Mouse (Mus musculus) megakaryocyte, adult 5-6 weeks (primary cell): ENCODE data around the gene Cdc14b. TPM values are rescaled to one million over a fixed set of nuclear protein-coding genes. Genes with fewer than 3 reads are reported as not detected.
A peak's percentile ranks its signal among the peaks of the same experiment; 100 is the strongest.

Experiments used
- ATAC-seq: 2 replicates; pipeline ENCODE4 v1.8.0; 2016; ENCODE audit warnings: mild to moderate bottlenecking, inconsistent platforms; ENCODE audit not compliant: poor library complexity, severe bottlenecking
- total RNA-seq, 2 experiments: library from RNA; stranded (forward) in 1 of 2; stranded (reverse) in 1 of 2; fragments of 153-499, 151-499 nt in 1 of 2; fragments of 221-1000, 200-1000 nt in 1 of 2; gene quantifications; 2 replicates each; pipeline versions ENCODE4 v1.2.3 to v1.2.4; 2015 to 2017

Gene Cdc14b
- total RNA-seq, 2 experiments from 2014 or later, result 5.0 to 5.1 TPM

- ATAC-seq, result no peak
Measured at GRCm38 (mm10) chr13:64178746-64179652, 96.1 kb downstream of the Cdc14b start.

GRCm38 (mm10) chr13:64178000-64178399 lies 97.1 kb downstream of the Cdc14b start:
- no peak for ATAC-seq

GRCm38 (mm10) chr13:64169746-64170145 lies 105.3 kb downstream of the Cdc14b start:
- no peak for ATAC-seq

GRCm38 (mm10) chr13:64163147-64163715 lies 111.9 kb downstream of the Cdc14b start:
- no peak for ATAC-seq

GRCm38 (mm10) chr13:64162626-64163025 lies 112.5 kb downstream of the Cdc14b start:
- ATAC-seq, result no peak

GRCm38 (mm10) chr13:64161916-64162611 lies 113.0 kb downstream of the Cdc14b start:
- peak; percentile 33 for ATAC-seq

- peak; percentile 99 for ATAC-seq
Measured at GRCm38 (mm10) chr13:64161548-64161915, 113.6 kb downstream of the Cdc14b start, which contains the start of gene Habp4. Habp4 (plus strand) TSS chr13:64161824.

- ATAC-seq, result no peak
Measured at GRCm38 (mm10) chr13:64156966-64157365, 118.1 kb downstream of the Cdc14b start.

GRCm38 (mm10) chr13:64155171-64155571 lies 119.9 kb downstream of the Cdc14b start:
- no peak for ATAC-seq

GRCm38 (mm10) chr13:64154651-64155050 lies 120.4 kb downstream of the Cdc14b start:
- ATAC-seq, result no peak

- ATAC-seq, result 0 out of 2 replicates have a peak, but pooled peaks have one; percentile 4
Measured at GRCm38 (mm10) chr13:64153751-64154267, 121.3 kb downstream of the Cdc14b start.

- peak; percentile 84 for ATAC-seq
Measured at GRCm38 (mm10) chr13:64153083-64153682, 121.9 kb downstream of the Cdc14b start, which contains the start of gene Zfp367. Zfp367 (minus strand) TSS chr13:64153202.

- no peak for ATAC-seq
Measured at GRCm38 (mm10) chr13:64152671-64153082, 122.4 kb downstream of the Cdc14b start.

GRCm38 (mm10) chr13:64152241-64152669 lies 122.8 kb downstream of the Cdc14b start:
- ATAC-seq, result peak; percentile 57

GRCm38 (mm10) chr13:64150121-64150520 lies 125.0 kb downstream of the Cdc14b start:
- no peak for ATAC-seq

Other genes with a start within 250 kb of the Cdc14b start
- gene Hsd17b3, start 186.1 kb downstream of the Cdc14b start, total RNA-seq (2015), result not detected in 2 replicates
- gene Hsd17b3, start 186.1 kb downstream of the Cdc14b start, total RNA-seq (2017), result not detected in 2 replicates
- 11.2 and 16.0 TPM in 2 replicates for gene Slc35d2, start 145.9 kb downstream of the Cdc14b start, total RNA-seq (2015)
- gene Slc35d2, start 145.9 kb downstream of the Cdc14b start, total RNA-seq (2017), result 18.1 and 18.4 TPM in 2 replicates
- gene Zfp367, start 122.1 kb downstream of the Cdc14b start, total RNA-seq (2015), result 26.4 and 34.6 TPM in 2 replicates
- 38.7 and 48.5 TPM in 2 replicates for gene Zfp367, start 122.1 kb downstream of the Cdc14b start, total RNA-seq (2017)
- gene Habp4, start 113.5 kb downstream of the Cdc14b start, total RNA-seq (2015), result 6.2 and 7.2 TPM in 2 replicates
- 5.0 and 6.5 TPM in 2 replicates for gene Habp4, start 113.5 kb downstream of the Cdc14b start, total RNA-seq (2017)
- 38.0 and 44.8 TPM in 2 replicates for gene Aaed1, start 37.4 kb upstream of the Cdc14b start, total RNA-seq (2015)
- 63.4 and 67.7 TPM in 2 replicates for gene Aaed1, start 37.4 kb upstream of the Cdc14b start, total RNA-seq (2017)
- gene Ctsl, start 95.6 kb upstream of the Cdc14b start, total RNA-seq (2015), result 44.5 and 56.8 TPM in 2 replicates
- 50.3 and 57.5 TPM in 2 replicates for gene Ctsl, start 95.6 kb upstream of the Cdc14b start, total RNA-seq (2017)
- gene Cdk20, start 157.0 kb upstream of the Cdc14b start, total RNA-seq (2015), result 2.5 and 4.2 TPM in 2 replicates
- 4.5 and 5.2 TPM in 2 replicates for gene Cdk20, start 157.0 kb upstream of the Cdc14b start, total RNA-seq (2017)
- gene Fam240b, start 222.5 kb upstream of the Cdc14b start, total RNA-seq (2015), result not detected in 2 replicates
- not detected in 2 replicates for gene Fam240b, start 222.5 kb upstream of the Cdc14b start, total RNA-seq (2017)